Mouse (Mus musculus) neural tube, embryonic 13.5 days (tissue): Measurements from ENCODE around the gene Med27. TPM values are rescaled to one million over a fixed set of nuclear protein-coding genes. Genes with fewer than 3 reads are reported as not detected.

ENCODE experiments used
- ATAC-seq: fragments of 200-750 bp; cut with Nextera tagmentation; 2 replicates; pipeline ENCODE4 v1.8.0; 2017; ENCODE audit warnings: low read depth, mild to moderate bottlenecking, moderate TSS enrichment, moderate library complexity
- H3K27ac ChIP-seq: fragments of 300-500 bp; sonication (generic); replicated peaks from 2 replicates; pipeline ENCODE4 v1.5.1; 2015; ENCODE audit warnings: moderate library complexity, mild to moderate bottlenecking, inconsistent platforms
- H3K27me3 ChIP-seq: fragments of 300-500 bp; sonication (generic); 2 replicates; pipeline ENCODE4 v1.6.1; 2015; ENCODE audit warnings: mild to moderate bottlenecking, inconsistent platforms
- H3K36me3 ChIP-seq: fragments of 300-500 bp; sonication (generic); 2 replicates; pipeline ENCODE4 v1.6.1; 2015; ENCODE audit warnings: mild to moderate bottlenecking, inconsistent platforms
- H3K4me1 ChIP-seq: fragments of 300-500 bp; sonication (generic); replicated peaks from 2 replicates; pipeline ENCODE4 v1.6.1; 2015; ENCODE audit warnings: inconsistent platforms
- H3K4me2 ChIP-seq: fragments of 300-500 bp; sonication (generic); 2 replicates; pipeline ENCODE4 v1.6.1; 2015; ENCODE audit warnings: inconsistent platforms, mild to moderate bottlenecking, moderate library complexity
- H3K4me3 ChIP-seq: fragments of 300-500 bp; sonication (generic); 2 replicates; pipeline ENCODE4 v1.5.1; 2015; ENCODE audit warnings: mild to moderate bottlenecking, inconsistent platforms
- H3K9ac ChIP-seq: fragments of 300-500 bp; sonication (generic); 2 replicates; pipeline ENCODE4 v1.6.1; 2015; ENCODE audit warnings: moderate library complexity, mild to moderate bottlenecking, inconsistent platforms
- H3K9me3 ChIP-seq: fragments of 300-500 bp; sonication (generic); 2 replicates; pipeline ENCODE4 v1.6.1; 2016; ENCODE audit warnings: inconsistent platforms
- WGBS: fragments of 180-500 bp; shearing (Covaris S2); methylation state at CpG from one replicate; pipeline ENCODE4 v1.1.7; 2015; 5-methylcytosine and 5-hydroxymethylcytosine counted together
- polyA plus RNA-seq: library from polyadenylated mRNA; unstranded; fragments of >200 nt; fragmentation: Nextera tagmentation; extraction: Ambion mirVana; gene quantifications from 2 replicates; pipeline ENCODE4 v1.2.1, GENCODE M21; 2015

Med27 gene
- polyA plus RNA-seq, 1 experiment from 2014 or later, result 73.4 TPM

DNA sequence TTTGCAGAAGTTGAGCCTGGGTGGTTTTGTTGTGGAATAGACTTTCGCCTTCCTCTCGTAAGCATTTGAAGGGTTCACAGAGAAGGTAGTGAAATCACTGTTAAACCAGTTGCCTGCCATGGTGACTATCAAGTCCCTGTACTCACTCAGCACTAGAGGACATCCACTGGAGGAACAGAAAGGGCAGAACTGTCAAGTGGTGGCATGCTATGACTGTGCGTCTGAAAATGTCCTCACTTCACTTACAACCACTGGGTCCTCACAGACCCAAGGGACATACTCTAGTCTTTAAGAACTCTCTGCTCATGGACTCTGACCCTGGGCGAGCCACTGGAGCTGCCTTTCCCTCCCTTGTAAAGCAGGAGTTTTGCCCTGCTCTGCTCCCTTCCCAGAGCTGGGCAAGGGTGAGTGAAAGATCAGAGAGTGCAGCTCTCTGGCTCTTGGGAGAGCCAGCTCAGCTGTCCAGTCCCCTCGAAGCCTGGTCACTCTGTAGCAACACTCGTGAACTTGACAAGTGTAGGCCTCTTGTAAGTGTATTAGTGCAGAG lies 116.5 kb downstream of the Med27 start:
- 91% methylated on average over 6 of the region's 6 CpGs for WGBS
- Histone ChIP-seq H3K27ac (no peak overlapping the region), H3K36me3 (no peaks in the 10 kb centered on the region), H3K4me2 (no peak overlapping the region), H3K4me1 (peaks cover 28% of the 10 kb centered on the region), H3K4me3 (no peak overlapping the region), H3K9ac (no peak overlapping the region), H3K9me3 (no peaks in the 10 kb centered on the region), H3K27me3 (no peaks in the 10 kb centered on the region)
- no peak for ATAC-seq

DNA sequence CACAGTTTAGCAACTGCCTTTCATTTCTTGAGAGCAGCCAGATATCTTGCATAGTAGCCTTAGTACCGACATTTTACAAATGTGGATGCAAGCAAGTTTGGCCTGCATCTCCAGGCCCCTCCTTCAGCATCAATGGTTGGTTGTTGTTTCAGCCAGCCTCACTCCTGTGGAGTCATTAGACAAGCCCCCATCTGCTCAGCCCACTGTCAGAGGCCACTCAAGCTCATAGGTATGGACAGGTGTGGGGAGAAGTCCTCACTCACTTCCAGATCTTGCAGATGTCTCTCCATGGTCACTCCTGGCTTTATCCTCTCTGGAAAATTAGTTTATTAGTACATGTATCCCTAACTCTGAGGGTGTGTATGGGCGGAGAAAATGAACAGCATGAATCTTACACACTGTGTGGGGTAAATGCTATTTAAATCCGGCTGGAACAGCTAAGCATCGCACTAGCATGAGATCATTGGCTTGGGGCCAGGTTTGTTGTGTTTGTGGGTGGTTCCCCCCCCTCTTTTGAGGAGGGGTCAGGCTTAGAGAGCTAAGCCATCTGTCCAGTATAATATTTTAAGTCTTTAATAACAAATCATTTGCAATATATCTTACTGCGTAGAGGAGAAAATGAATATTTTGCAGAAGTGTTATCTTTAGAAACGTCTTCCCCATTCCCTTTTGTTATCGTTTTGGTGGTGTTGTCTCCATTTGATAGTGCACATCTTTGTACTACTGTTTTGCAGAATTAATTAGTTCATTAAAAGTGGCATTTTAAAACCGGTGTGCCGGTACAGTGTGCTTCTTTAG lies 118.4 kb downstream of the Med27 start:
- H3K27ac ChIP-seq, result peak overlapping the region; percentile 43
- 56% methylated on average over 9 of the region's 9 CpGs for WGBS
- ATAC-seq, result peak; percentile 64
- no peaks in the 10 kb centered on the region for H3K36me3 ChIP-seq
- no peaks in the 10 kb centered on the region for H3K9me3 ChIP-seq
- H3K9ac ChIP-seq, result no peak overlapping the region
- H3K4me1 ChIP-seq, result peaks cover 42% of the 10 kb centered on the region
- H3K4me3 ChIP-seq, result no peak overlapping the region
- no peak overlapping the region for H3K4me2 ChIP-seq
- H3K27me3 ChIP-seq, result no peaks in the 10 kb centered on the region

DNA sequence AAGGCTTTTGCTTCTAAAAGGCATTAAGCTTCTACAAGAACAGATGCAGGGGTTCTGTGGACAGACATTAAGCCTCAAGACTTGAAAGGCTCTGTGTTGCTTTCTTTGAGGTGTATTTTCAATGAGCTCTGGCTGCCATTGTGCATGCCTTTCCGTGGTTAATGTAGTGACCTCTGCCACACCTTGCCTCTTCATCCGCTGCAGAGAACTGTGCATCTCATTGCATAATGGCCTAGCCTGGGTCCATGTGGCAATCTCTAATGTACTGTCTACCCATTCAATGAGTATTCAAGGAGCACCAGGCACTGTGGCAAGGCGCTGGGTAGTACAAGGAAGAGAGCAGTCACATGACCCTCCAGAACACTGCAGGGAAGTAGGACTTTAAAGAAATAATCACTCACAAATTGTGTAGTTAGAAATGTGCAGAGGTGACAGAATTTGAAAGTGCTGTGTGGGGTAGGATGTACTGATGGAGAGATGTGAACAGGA lies 119.1 kb downstream of the Med27 start:
- no peak overlapping the region for H3K9ac ChIP-seq

DNA sequence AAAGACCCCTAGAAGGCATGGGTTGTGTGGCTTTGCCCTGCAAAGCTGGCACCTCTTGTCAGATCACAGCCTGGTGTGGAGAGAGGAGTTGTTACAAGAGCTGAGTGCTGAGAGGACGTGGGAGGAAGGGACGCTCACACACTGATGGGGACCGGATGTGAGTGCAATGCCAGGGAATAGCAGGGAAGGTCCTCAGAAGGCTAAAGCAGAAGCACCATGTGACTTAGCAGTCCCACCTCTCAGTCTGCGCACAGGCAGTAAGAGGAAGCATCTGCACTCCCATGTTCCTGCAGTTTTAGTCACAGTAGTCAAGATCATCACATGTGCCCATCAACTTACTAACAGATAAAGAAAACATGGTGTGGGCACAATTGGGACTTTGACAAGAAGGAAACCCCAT lies 119.8 kb downstream of the Med27 start:
- no peaks in the 10 kb centered on the region for H3K36me3 ChIP-seq
- ATAC-seq, result no peak
- no peaks in the 10 kb centered on the region for H3K9me3 ChIP-seq
- no peak overlapping the region for H3K4me2 ChIP-seq
- peak overlapping the region; percentile 43 for H3K27ac ChIP-seq
- H3K4me1 ChIP-seq, result peaks cover 42% of the 10 kb centered on the region
- no peak overlapping the region for H3K9ac ChIP-seq
- no peaks in the 10 kb centered on the region for H3K27me3 ChIP-seq
- no peak overlapping the region for H3K4me3 ChIP-seq
- WGBS, result 78% methylated on average over 4 of the region's 4 CpGs

More for the DNA sequence above, 119.1 kb downstream of the Med27 start:
- no peak overlapping the region for H3K4me2 ChIP-seq
- ATAC-seq, result no peak; the same call in 1 of the 2 replicates
- H3K27me3 ChIP-seq, result no peaks in the 10 kb centered on the region
- no peak overlapping the region for H3K4me3 ChIP-seq
- H3K4me1 ChIP-seq, result peaks cover 42% of the 10 kb centered on the region
- H3K9me3 ChIP-seq, result no peaks in the 10 kb centered on the region
- no peaks in the 10 kb centered on the region for H3K36me3 ChIP-seq
- peak overlapping the region; percentile 43 for H3K27ac ChIP-seq
- WGBS, result 47% methylated on average over 3 of the region's 3 CpGs

DNA sequence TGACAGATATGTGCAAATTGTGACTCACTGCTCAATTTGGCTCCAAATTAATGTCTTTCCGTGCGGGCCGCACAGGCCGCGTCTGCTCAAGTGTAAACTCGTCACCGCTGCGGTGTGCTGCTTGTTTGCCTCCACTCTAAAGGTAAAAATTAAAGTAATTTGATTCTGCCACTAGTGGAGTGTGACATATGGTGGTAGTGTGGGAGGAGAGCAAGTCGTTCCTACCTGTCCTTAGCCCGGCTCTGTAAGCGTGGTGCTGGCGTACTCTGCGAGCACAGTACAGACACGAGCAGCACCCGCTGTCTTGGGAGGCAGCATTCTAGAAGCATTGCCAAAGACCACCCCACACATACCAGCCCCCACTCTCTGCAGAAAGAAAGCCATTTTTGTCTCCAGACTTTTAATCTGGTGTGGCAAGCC lies 121.9 kb downstream of the Med27 start:
- Histone ChIP-seq H3K4me3 (no peak overlapping the region), H3K9me3 (no peaks in the 10 kb centered on the region), H3K9ac (no peak overlapping the region), H3K27me3 (no peaks in the 10 kb centered on the region), H3K4me2 (no peak overlapping the region), H3K36me3 (no peaks in the 10 kb centered on the region), H3K4me1 (peaks cover 50% of the 10 kb centered on the region), H3K27ac (0 out of 2 replicates have a peak overlapping the region, but pooled peaks have one; percentile 15)
- ATAC-seq, result peak; percentile 33; the same call in 1 of the 2 replicates
- WGBS, result 64% methylated on average over 15 of the region's 15 CpGs

DNA sequence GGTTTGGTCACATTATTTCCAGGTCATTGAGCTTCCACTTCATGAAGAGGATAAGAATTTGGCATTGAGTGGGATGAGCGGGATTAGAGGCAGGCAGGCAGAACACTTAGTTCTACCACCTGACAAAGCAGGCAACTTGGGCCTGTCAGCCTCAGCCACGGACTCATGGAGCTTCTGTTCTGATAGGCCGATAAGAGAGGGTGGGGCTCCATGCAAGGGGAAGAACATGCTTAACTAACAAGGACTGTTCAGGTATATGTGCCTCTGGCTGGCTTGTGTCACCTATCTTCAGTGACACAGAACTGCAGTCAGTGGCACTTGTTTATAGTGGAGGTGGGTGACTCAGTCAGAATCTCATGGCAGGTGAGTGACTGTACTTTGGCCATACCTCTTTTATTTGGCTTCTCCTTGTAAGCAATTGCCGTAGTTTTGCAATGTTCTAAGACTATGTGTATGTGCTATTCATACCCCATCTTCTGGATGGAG lies 126.4 kb downstream of the Med27 start:
- WGBS, result 72% methylated on average over 4 of the region's 4 CpGs
- H3K27ac ChIP-seq, result no peak overlapping the region
- peaks cover 36% of the 10 kb centered on the region for H3K4me1 ChIP-seq
- no peaks in the 10 kb centered on the region for H3K27me3 ChIP-seq
- H3K9ac ChIP-seq, result no peak overlapping the region
- H3K4me2 ChIP-seq, result no peak overlapping the region
- H3K36me3 ChIP-seq, result no peaks in the 10 kb centered on the region
- ATAC-seq, result no peak
- no peaks in the 10 kb centered on the region for H3K9me3 ChIP-seq
- H3K4me3 ChIP-seq, result no peak overlapping the region

DNA sequence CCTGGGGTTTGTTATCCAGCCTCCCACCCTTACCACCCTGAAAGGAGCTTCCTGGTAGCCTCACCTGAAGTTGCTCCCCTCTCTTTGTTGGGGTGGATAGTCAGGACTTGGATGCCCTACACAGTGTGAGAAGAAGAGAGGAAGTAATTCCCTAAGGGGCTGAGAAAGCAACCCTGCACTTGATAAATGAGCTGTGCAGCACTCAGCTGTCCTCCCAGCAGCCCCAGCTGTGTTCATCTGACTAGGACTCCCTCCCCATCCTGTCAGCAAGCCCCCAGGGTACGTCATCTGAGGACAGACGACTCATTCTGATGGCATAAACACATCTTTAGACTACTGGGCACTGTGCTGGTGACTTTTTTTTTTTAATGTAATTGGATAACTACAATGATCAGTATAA lies 127.3 kb downstream of the Med27 start:
- WGBS, result 18% methylated on average over 2 of the region's 2 CpGs
- 0 out of 2 replicates have a peak overlapping the region, but pooled peaks have one; percentile 23 for H3K27ac ChIP-seq
- no peak overlapping the region for H3K4me3 ChIP-seq
- H3K36me3 ChIP-seq, result no peaks in the 10 kb centered on the region
- H3K4me2 ChIP-seq, result no peak overlapping the region
- no peak overlapping the region for H3K9ac ChIP-seq
- peak; percentile 59; the same call in 1 of the 2 replicates for ATAC-seq
- no peaks in the 10 kb centered on the region for H3K9me3 ChIP-seq
- H3K4me1 ChIP-seq, result peaks cover 27% of the 10 kb centered on the region
- H3K27me3 ChIP-seq, result no peaks in the 10 kb centered on the region

DNA sequence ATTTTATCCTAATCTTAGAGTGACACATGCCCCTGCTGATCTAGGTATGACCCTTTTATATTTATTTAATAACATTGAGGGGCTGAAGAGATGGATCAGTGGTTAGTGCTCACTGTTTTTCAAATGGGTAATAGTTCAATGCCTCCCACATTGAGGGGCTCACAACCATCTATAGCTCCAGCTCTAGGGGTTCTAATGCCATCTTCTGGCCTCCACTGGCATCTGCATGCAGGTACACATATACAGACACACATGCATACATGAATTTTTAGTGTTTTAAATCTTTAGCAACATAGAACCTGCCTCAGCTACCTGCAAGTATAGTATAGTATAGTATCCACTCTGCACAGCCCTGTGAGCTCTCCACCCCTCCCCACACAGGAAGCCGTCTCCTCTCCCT lies 130.1 kb downstream of the Med27 start:
- Histone ChIP-seq H3K27me3 (no peaks in the 10 kb centered on the region), H3K27ac (no peak overlapping the region), H3K9me3 (no peaks in the 10 kb centered on the region), H3K36me3 (no peaks in the 10 kb centered on the region), H3K4me1 (peaks cover 29% of the 10 kb centered on the region), H3K4me3 (no peak overlapping the region), H3K9ac (no peak overlapping the region), H3K4me2 (no peak overlapping the region)
- 100% methylated on average over 1 of the region's 1 CpGs for WGBS
- ATAC-seq, result no peak

DNA sequence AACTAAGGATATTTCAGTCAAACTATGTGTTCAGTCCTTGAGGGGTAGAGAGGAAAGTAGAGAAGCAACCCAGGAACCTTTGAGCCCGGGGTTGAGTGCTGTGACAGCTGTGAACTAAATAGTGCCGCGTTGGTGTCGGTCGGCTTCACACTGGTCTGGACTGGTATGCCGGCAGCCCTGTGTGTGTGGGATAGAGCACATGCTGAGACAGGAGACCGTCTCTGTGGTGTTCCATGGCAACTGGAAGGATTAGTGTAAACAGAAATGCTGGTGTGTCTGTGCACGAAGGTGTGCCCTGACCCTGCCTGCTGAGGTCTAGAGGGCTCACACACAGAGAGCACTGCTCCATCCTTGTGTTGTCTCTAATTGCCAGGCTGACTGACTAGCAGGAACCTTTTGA lies 135.2 kb downstream of the Med27 start:
- Histone ChIP-seq H3K27me3 (no peaks in the 10 kb centered on the region), H3K4me3 (no peak overlapping the region), H3K4me1 (peaks cover 53% of the 10 kb centered on the region), H3K9ac (no peak overlapping the region), H3K27ac (no peak overlapping the region), H3K9me3 (no peaks in the 10 kb centered on the region), H3K4me2 (no peak overlapping the region), H3K36me3 (no peaks in the 10 kb centered on the region)
- no peak for ATAC-seq
- WGBS, result 39% methylated on average over 8 of the region's 8 CpGs

DNA sequence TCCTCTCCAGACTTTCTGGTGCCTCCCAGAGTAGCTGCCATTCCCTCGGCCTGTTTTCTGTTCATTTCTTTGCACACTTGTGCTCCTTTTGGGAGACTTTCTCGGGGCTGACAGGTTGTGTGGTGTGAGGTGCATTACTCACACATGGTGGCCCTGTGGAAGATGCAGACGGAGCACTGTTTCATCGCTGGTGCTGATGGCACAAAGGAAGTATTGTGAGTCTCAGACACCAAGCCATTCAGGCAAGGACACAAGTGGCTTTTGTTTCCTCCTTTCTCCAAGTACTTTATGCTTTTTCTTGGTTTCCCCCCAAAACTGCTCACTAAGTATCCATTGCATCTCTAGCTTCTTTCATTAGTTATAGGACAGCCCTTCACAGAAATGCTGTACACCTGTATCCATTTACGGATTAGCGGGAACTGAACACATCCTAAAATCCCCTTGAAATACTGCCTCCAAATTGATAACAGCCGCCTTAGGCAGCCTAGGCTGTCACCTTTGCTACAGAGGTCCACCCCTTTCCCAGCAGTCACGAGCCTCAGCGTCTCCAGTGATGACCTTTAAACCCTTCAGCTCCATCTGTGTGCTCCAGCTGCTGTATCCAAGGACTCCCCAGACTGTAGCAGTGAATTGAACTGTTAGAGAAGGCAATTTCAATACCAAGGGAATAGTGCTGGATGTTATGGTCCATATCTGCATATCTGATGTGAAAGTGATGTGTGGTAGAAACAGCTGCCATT lies 136.5 kb downstream of the Med27 start:
- Histone ChIP-seq H3K27me3 (no peaks in the 10 kb centered on the region), H3K4me1 (peaks cover 64% of the 10 kb centered on the region), H3K36me3 (no peaks in the 10 kb centered on the region), H3K4me2 (no peak overlapping the region), H3K9ac (no peak overlapping the region), H3K4me3 (no peak overlapping the region), H3K27ac (peak overlapping the region; percentile 38; the same call in 1 of the 2 replicates), H3K9me3 (no peaks in the 10 kb centered on the region)
- ATAC-seq, result no peak
- 26% methylated on average over 9 of the region's 9 CpGs for WGBS

DNA sequence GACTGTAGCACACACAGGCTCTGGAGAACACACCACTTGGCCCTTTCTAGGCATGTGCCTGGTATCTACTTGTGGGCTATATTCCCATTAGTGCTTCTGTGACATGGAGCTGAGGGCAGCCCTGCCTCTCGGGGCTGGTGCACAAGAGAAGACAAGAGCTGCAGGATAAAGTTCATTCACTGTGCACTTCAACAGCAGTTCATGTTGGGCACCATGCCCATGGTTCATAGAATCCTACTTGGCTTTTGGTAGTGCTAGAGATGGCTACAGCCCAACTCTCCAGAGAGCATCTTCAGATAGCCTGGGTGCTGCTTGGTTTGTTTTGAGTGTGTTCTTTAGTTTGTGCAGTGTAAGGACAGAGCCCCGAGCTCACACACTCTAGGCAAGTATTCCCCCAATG lies 138.9 kb downstream of the Med27 start:
- Histone ChIP-seq H3K4me2 (no peak overlapping the region), H3K27me3 (no peaks in the 10 kb centered on the region), H3K36me3 (no peaks in the 10 kb centered on the region), H3K27ac (no peak overlapping the region), H3K4me1 (peaks cover 80% of the 10 kb centered on the region), H3K9me3 (no peaks in the 10 kb centered on the region), H3K4me3 (no peak overlapping the region), H3K9ac (no peak overlapping the region)
- 88% methylated on average over 2 of the region's 2 CpGs for WGBS
- no peak for ATAC-seq

DNA sequence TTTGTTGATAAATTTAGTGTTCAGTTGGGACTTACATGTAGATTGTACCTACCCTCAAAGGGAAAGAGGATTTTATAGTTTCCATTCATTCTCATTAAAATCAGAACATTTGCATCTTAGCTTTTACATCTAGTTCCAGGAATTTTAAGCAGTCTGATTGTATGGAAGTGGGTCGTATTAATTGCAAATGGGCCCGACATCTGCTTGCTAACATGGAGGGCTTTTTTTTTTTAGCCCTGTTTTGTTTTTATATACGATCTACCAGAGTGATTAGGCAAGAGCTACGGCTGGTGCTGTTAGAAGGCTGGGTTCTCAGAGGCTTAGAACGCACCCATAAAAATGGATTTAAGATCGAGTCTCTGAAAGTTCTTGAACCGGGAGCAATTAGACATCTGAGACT lies 139.9 kb downstream of the Med27 start:
- Histone ChIP-seq H3K4me3 (no peak overlapping the region), H3K27ac (no peak overlapping the region; the same call in 1 of the 2 replicates), H3K4me2 (no peak overlapping the region), H3K9ac (no peak overlapping the region), H3K27me3 (no peaks in the 10 kb centered on the region), H3K9me3 (no peaks in the 10 kb centered on the region), H3K4me1 (peaks cover 77% of the 10 kb centered on the region), H3K36me3 (no peaks in the 10 kb centered on the region)
- WGBS, result 38% methylated on average over 7 of the region's 7 CpGs
- ATAC-seq, result no peak
